Mouse (Mus musculus) gastrocnemius, postnatal 4 days (tissue): ENCODE measurements around the gene Zmym3. TPM values are rescaled to one million over a fixed set of nuclear protein-coding genes. Genes with fewer than 3 reads are reported as not detected.
"Not testable (repeated sequence)": the region's sequence is repeated elsewhere in the genome, so short reads cannot be mapped to it uniquely, and the experiment has no call there.

Experiments used
- DNase-seq, 2 experiments: peaks; one replicate each; pipeline ENCODE4 v3.0.0; 2021 to 2022; ENCODE audit warnings: low spot score in 2 of 2, mixed read lengths in 2 of 2
- total RNA-seq, 2 experiments: library from RNA; stranded (reverse); gene quantifications; 2 replicates each; pipeline ENCODE4 v1.2.3; 2021

Gene Zmym3
- total RNA-seq, 2 experiments from 2014 or later: 24.1 to 24.5 TPM

GRCm38 (mm10) chrX:101376190-101376968 is 44.3 kb downstream of the Zmym3 start, which contains the start of gene Gjb1:
Gene Gjb1 (plus strand): TSS chrX:101376378.
- DNase-seq: no peak

GRCm38 (mm10) chrX:101372946-101373345 is 47.7 kb downstream of the Zmym3 start:
- no peak for DNase-seq

GRCm38 (mm10) chrX:101370573-101370972 is 50.1 kb downstream of the Zmym3 start:
- DNase-seq: no peak

- no peak for DNase-seq
Measured at GRCm38 (mm10) chrX:101369001-101369400, 51.6 kb downstream of the Zmym3 start.

GRCm38 (mm10) chrX:101358902-101359301 is 61.7 kb downstream of the Zmym3 start:
- not testable (repeated sequence) for DNase-seq

Other genes with a start within 250 kb of the Zmym3 start
- gene Snx12, start 198.3 kb downstream of the Zmym3 start, total RNA-seq: 10 to 100 TPM; 47.4 to 58.4 TPM
- 10 to 100 TPM; 59.1 to 60.3 TPM for gene Foxo4, start 166.3 kb downstream of the Zmym3 start, total RNA-seq
- gene Gm614, start 156.9 kb downstream of the Zmym3 start, total RNA-seq: under 1 TPM in 1 of 2 experiments, not detected in 1; 0.52 TPM
- gene Il2rg, start 152.6 kb downstream of the Zmym3 start, total RNA-seq: 1 to 10 TPM; 7.2 to 9.6 TPM
- not detected for gene Gm20489, start 151.8 kb downstream of the Zmym3 start, total RNA-seq
- 10 to 100 TPM; 33.5 to 35.0 TPM for gene Med12, start 146.8 kb downstream of the Zmym3 start, total RNA-seq
- gene Nlgn3, start 121.7 kb downstream of the Zmym3 start, total RNA-seq: 1 to 10 TPM; 2.1 to 2.2 TPM
- 1 to 10 TPM; 1.6 to 2.0 TPM for gene Gjb1, start 44.5 kb downstream of the Zmym3 start, total RNA-seq
- 100 to 1,000 TPM; 151 to 172 TPM for gene Nono, start 8.5 kb upstream of the Zmym3 start, total RNA-seq
- gene Itgb1bp2, start 28.2 kb upstream of the Zmym3 start, total RNA-seq: 100 to 1,000 TPM; 699 to 712 TPM
- 10 to 100 TPM; 21.1 to 21.7 TPM for gene Taf1, start 111.9 kb upstream of the Zmym3 start, total RNA-seq
- gene Ogt, start 219.2 kb upstream of the Zmym3 start, total RNA-seq: 100 to 1,000 TPM in 1 of 2 experiments, 10 to 100 TPM in 1; 95.0 to 110 TPM